Mouse (Mus musculus) limb, embryonic 14.5 days (tissue): ENCODE measurements at regions not wholly inside any gene's neighbourhood (a gene's known extent, or its start where the extent isn't known, plus 50 kb on each side); places are given as distances from the start of the nearest gene placed in this dataset.
"Not testable (repeated sequence)": the region's sequence is repeated elsewhere in the genome, so short reads cannot be mapped to it uniquely, and the experiment has no call there.

Experiments
- ATAC-seq: fragments of 200-750 bp; cut with Nextera tagmentation; 2 replicates; pipeline ENCODE4 v1.8.0; 2017; ENCODE audit warnings: low read depth, moderate number of reproducible peaks, moderate TSS enrichment; ENCODE audit not compliant: low FRiP score
- DNase-seq: peaks from one replicate; pipeline ENCODE4 v3.0.0-alpha.2; 2015; ENCODE audit warnings: low spot score
- H3K27ac ChIP-seq: fragments of 300-500 bp; sonication (generic); replicated peaks from 2 replicates; pipeline ENCODE4 v1.5.1; 2014; ENCODE audit warnings: low read depth, mild to moderate bottlenecking, low read length, moderate library complexity, mixed read lengths
- H3K27me3 ChIP-seq: fragments of 300-500 bp; sonication (generic); 2 replicates; pipeline ENCODE4 v1.6.1; 2014; ENCODE audit warnings: low read length, mixed read lengths; ENCODE audit not compliant: control insufficient read depth, insufficient read depth
- H3K36me3 ChIP-seq: fragments of 300-500 bp; sonication (generic); 2 replicates; pipeline ENCODE4 v1.6.1; 2014; ENCODE audit warnings: mild to moderate bottlenecking, low read length, moderate library complexity, mixed read lengths; ENCODE audit not compliant: control insufficient read depth, insufficient read depth
- H3K4me1 ChIP-seq: fragments of 300-500 bp; sonication (generic); 2 replicates; pipeline ENCODE4 v1.6.1; 2014; ENCODE audit warnings: antibody characterized with exemption, low read length, mixed read lengths; ENCODE audit not compliant: control insufficient read depth, insufficient read depth
- H3K4me2 ChIP-seq: fragments of 300-500 bp; sonication (generic); replicated peaks from 2 replicates; pipeline ENCODE4 v1.6.1; 2014; ENCODE audit warnings: low read depth, mild to moderate bottlenecking, low read length, moderate library complexity; ENCODE audit not compliant: severe bottlenecking
- H3K4me3 ChIP-seq: fragments of 300-500 bp; sonication (generic); replicated peaks from 2 replicates; pipeline ENCODE4 v1.5.1; 2014; ENCODE audit warnings: low read length
- H3K9ac ChIP-seq: fragments of 300-500 bp; sonication (generic); 2 replicates; pipeline ENCODE4 v1.6.1; 2014; ENCODE audit warnings: mild to moderate bottlenecking, low read depth, low read length, moderate library complexity; ENCODE audit not compliant: severe bottlenecking
- H3K9me3 ChIP-seq: fragments of 300-500 bp; sonication (generic); 2 replicates; pipeline ENCODE4 v1.6.1; 2016; ENCODE audit warnings: low read length; ENCODE audit not compliant: control insufficient read depth
- POLR2A ChIP-seq: fragments of 200-500 bp; IDR thresholded peaks from 2 replicates; pipeline ENCODE4 v1.8.0; 2012; ENCODE audit warnings: inconsistent platforms, mild to moderate bottlenecking, moderate library complexity, borderline replicate concordance; ENCODE audit not compliant: insufficient read depth, insufficient read length; ENCODE audit errors: extremely low read depth
- WGBS: fragments of 180-500 bp; shearing (Covaris S2); extraction: QIAGEN DNeasy Blood & Tissue Kit; methylation state at CpG from one replicate; pipeline ENCODE4 v1.1.7; 2014; 5-methylcytosine and 5-hydroxymethylcytosine counted together

DNA sequence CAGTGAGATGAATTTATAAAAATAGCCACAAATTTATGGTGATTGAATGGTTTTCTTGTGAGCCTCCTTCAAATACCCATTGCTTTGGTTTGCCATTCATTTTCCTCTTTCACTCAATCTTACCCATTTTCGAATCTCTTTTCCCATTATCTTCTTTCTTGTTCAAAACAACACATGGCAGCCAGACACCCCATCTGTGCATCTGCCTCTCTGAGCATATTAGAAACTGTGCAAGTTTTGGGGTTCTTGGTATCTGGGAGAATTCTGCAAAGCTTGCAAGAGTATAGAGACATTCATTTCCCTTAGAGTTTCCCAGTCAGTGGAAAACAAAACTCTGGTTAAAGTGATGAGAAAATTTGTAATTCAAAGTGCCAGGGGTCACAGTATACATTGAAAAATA is 347.3 kb downstream of the Rad51ap2 start:
- Histone ChIP-seq H3K4me3 (no peak overlapping the region), H3K27me3 (no peaks in the 10 kb centered on the region), H3K4me1 (no peaks in the 10 kb centered on the region), H3K9ac (no peak overlapping the region), H3K9me3 (no peaks in the 10 kb centered on the region), H3K36me3 (no peaks in the 10 kb centered on the region), H3K4me2 (no peak overlapping the region), H3K27ac (no peak overlapping the region)
- no peak for TF ChIP-seq POLR2A
- DNase-seq: no peak
- WGBS: 83% methylated on average over 1 of the region's 1 CpGs
- ATAC-seq: no peak

DNA sequence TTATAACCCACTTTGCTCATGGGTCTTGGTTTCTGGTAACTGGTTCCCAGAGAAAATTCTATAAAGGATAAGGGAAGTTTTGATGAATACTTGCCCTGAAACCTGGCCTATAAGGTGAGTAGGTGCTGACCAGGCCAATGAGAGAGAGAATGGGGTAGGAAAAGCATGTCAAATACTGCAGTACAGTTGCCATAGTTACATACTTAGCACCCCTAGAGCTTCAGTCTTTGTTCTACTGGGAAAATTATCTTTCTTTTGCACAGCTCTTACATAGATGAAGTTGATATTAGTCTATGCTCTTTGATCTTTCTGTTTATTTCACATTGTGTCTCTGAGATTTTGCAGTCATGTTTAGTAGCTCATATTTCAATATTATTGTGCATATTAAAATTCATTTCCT is 373.8 kb downstream of the Rad51ap2 start:
- ATAC-seq (no peak), DNase-seq (no peak)
- no peaks in the 10 kb centered on the region for H3K9me3 ChIP-seq
- H3K9ac ChIP-seq: no peak overlapping the region
- H3K4me1 ChIP-seq: no peaks in the 10 kb centered on the region
- H3K36me3 ChIP-seq: no peaks in the 10 kb centered on the region
- TF ChIP-seq POLR2A: no peak
- H3K4me3 ChIP-seq: no peak overlapping the region
- H3K4me2 ChIP-seq: no peak overlapping the region
- no peaks in the 10 kb centered on the region for H3K27me3 ChIP-seq
- no peak overlapping the region for H3K27ac ChIP-seq

GRCm38 (mm10) chr12:11831292-11831691 is 375.4 kb downstream of the Rad51ap2 start:
- no peak for TF ChIP-seq POLR2A
- 74% methylated on average over 5 of the region's 5 CpGs for WGBS

DNA sequence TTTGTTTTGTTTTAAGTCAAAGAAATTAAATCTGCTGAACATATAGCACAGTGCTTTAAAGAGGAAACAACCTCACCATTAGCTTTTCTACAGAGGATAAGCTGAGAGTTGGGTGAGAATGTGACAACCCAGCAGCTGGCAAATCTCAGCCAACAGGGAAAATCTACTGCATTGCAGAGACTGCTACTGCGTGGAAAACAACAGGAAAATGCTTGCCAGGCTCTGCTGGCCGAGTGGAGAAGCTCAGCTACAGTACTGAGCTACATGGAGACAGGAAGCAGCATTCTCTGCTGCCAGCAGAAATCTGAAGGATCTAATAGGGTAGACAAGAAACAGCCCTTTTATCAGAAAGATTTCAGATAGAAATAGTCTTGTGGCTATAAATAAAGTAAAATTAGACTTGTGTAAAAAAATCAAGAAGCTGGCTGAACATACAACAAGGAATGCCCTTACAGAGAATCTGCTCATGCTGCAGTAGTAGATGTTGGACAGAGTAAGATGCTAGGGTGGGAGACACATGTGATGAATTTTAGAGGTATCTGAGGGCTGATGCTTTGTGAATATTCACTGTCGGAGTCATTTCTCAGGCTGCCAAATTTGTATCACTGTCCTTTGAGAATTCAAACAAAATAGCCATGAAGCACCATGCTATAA is 382.1 kb downstream of the Rad51ap2 start:
- TF ChIP-seq POLR2A: no peak
- no peaks in the 10 kb centered on the region for H3K4me1 ChIP-seq
- H3K9ac ChIP-seq: no peak overlapping the region
- no peak overlapping the region for H3K4me3 ChIP-seq
- no peaks in the 10 kb centered on the region for H3K36me3 ChIP-seq
- DNase-seq: no peak
- no peak overlapping the region for H3K4me2 ChIP-seq
- H3K27ac ChIP-seq: no peak overlapping the region
- no peak for ATAC-seq
- no peaks in the 10 kb centered on the region for H3K27me3 ChIP-seq
- no peaks in the 10 kb centered on the region for H3K9me3 ChIP-seq
- WGBS: 57% methylated on average over 3 of the region's 3 CpGs

More at GRCm38 (mm10) chr12:11831292-11831691, 375.4 kb downstream of the Rad51ap2 start:
- Histone ChIP-seq H3K9ac (no peak overlapping the region), H3K9me3 (no peaks in the 10 kb centered on the region), H3K27ac (no peak overlapping the region), H3K4me1 (no peaks in the 10 kb centered on the region), H3K4me3 (no peak overlapping the region), H3K27me3 (no peaks in the 10 kb centered on the region), H3K36me3 (no peaks in the 10 kb centered on the region), H3K4me2 (no peak overlapping the region)
- ATAC-seq (no peak), DNase-seq (no peak)

- ATAC-seq (no peak), DNase-seq (no peak)
- no peak for TF ChIP-seq POLR2A
- Histone ChIP-seq H3K4me2 (no peak overlapping the region), H3K27me3 (no peaks in the 10 kb centered on the region), H3K9ac (no peak overlapping the region), H3K9me3 (no peaks in the 10 kb centered on the region), H3K4me1 (no peaks in the 10 kb centered on the region), H3K27ac (no peak overlapping the region), H3K4me3 (no peak overlapping the region), H3K36me3 (no peaks in the 10 kb centered on the region)
- WGBS: 43% methylated on average over 3 of the region's 3 CpGs
These were observed 395.2 kb downstream of the Rad51ap2 start for GRCm38 (mm10) chr12:11851034-11851433.

- not testable (repeated sequence) for H3K9me3 ChIP-seq, H3K27me3 ChIP-seq, H3K4me3 ChIP-seq, H3K4me1 ChIP-seq, ATAC-seq, H3K36me3 ChIP-seq, H3K9ac ChIP-seq, H3K4me2 ChIP-seq, H3K27ac ChIP-seq, DNase-seq
- WGBS: 87% methylated on average over 8 of the region's 11 CpGs
These were observed 380.1 kb upstream of the Fam49a start for GRCm38 (mm10) chr12:11881809-11882208.
